Comparison of ENCODE assay signal across 12 mouse cellular contexts in the genomic region with DNA sequence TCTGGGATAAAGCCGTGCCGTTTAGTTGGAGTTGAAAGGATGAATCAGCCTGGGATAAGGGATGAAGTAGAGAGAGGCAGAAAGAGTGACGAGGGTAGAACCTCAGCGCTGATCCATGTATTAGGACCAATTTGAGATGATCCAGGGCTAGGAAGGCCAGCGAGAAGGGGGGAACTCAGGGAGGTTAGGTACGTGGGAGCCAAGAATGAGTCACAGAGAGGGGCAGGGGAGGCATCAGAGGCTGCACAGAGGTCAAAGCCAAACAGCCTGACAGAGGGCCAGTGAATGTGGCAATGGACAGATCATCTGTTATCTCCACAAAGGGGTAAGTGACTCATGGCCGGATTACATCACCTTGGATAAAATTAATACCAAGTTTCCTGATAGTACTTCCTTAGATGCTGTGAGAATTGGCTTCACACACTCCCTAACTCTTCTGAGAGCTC.
DNase-seq lines count a peak whose midpoint lies in the region; ATAC-seq and TF ChIP-seq lines count a peak whose summit lies in the region.
"Had no signal": no experiment of that assay in that cellular context is flagged by ENCODE, and none has a peak within 500 bp of the region (broad histone marks: within the 10 kb centered on the region; RNA-seq: fewer than 3 reads in every experiment).

No protein-coding gene starts in this region.

- no peak for TF ChIP-seq CTCF in kidney, adult 2 months (conservative IDR thresholded peaks at IDR 0.05; ENCODE audit: insufficient read depth, insufficient read length, low read depth, low read length)
- no peak for TF ChIP-seq CTCF in left cerebral cortex, adult 2 months (IDR thresholded peaks at IDR 0.05)

- DNase-seq in kidney, adult 2 months = peak; percentile 20
- DNase-seq in kidney, adult 8-10 months = no peak
- peak; percentile 1 for DNase-seq in 416B (ENCODE audit: low read depth)
- DNase-seq in adrenal gland, postnatal 36 days = peak; percentile 72 to 79
- no peak for DNase-seq in left cerebral cortex, adult 2 months (ENCODE audit: extremely low spot score in 1 of 2, low spot score in 2 of 2)
- DNase-seq: thymus, postnatal 36 days had no signal

- 50% methylated on average over 7 of the region's 7 CpGs for WGBS in kidney, adult 2 months
- 48% methylated on average over 7 of the region's 7 CpGs for WGBS in heart, embryonic 13.5 days

- no peak overlapping the region for H3K4me2 ChIP-seq in heart, embryonic 13.5 days
- H3K4me2 ChIP-seq: intestine, embryonic 15.5 days; midbrain, embryonic 15.5 days had no signal

- intact Hi-C loops in left cerebral cortex, adult 2 months (cut with DNase I) = no loop called here

- H3K9ac ChIP-seq in heart, embryonic 13.5 days = no peak overlapping the region
- H3K9ac ChIP-seq: intestine, embryonic 15.5 days; liver, embryonic 14.5 days; midbrain, embryonic 15.5 days had no signal

- H3K27ac ChIP-seq in kidney, adult 2 months (ENCODE audit: insufficient read depth, low read depth, low read length) = no peak overlapping the region
- 0 out of 2 replicates have a peak overlapping the region, but pooled peaks have one; percentile 13 for H3K27ac ChIP-seq in heart, embryonic 13.5 days (replicated peaks)
- no peak overlapping the region for H3K27ac ChIP-seq in left cerebral cortex, adult 2 months
- H3K27ac ChIP-seq: intestine, embryonic 15.5 days; liver, embryonic 14.5 days; midbrain, embryonic 15.5 days had no signal

- H3K9me3 ChIP-seq in heart, embryonic 13.5 days = no peaks in the 10 kb centered on the region
- H3K9me3 ChIP-seq: intestine, embryonic 15.5 days; midbrain, embryonic 15.5 days had no signal

- no peaks in the 10 kb centered on the region for H3K27me3 ChIP-seq in kidney, adult 2 months (replicated peaks; ENCODE audit: control insufficient read depth, insufficient read depth, low read length)
- no peaks in the 10 kb centered on the region for H3K27me3 ChIP-seq in heart, embryonic 13.5 days (replicated peaks)
- H3K27me3 ChIP-seq: intestine, embryonic 15.5 days; midbrain, embryonic 15.5 days had no signal

- no peaks in the 10 kb centered on the region for H3K36me3 ChIP-seq in kidney, adult 2 months (ENCODE audit: control insufficient read depth, insufficient read depth, low read length)
- no peaks in the 10 kb centered on the region for H3K36me3 ChIP-seq in heart, embryonic 13.5 days
- H3K36me3 ChIP-seq: intestine, embryonic 15.5 days; midbrain, embryonic 15.5 days had no signal

- no peak overlapping the region for H3K4me3 ChIP-seq in kidney, adult 2 months (ENCODE audit: insufficient read depth, low read depth, low read length)
- no peak overlapping the region for H3K4me3 ChIP-seq in heart, embryonic 13.5 days
- H3K4me3 ChIP-seq in left cerebral cortex, adult 2 months = no peak overlapping the region
- H3K4me3 ChIP-seq: intestine, embryonic 15.5 days; midbrain, embryonic 15.5 days had no signal

- H3K4me1 ChIP-seq in kidney, adult 2 months (ENCODE audit: control insufficient read depth, insufficient read depth, low read length) = no peaks in the 10 kb centered on the region
- H3K4me1 ChIP-seq in heart, embryonic 13.5 days = peaks cover 45% of the 10 kb centered on the region

- no peak for ATAC-seq in heart, embryonic 13.5 days (ENCODE audit: extremely low read depth, insufficient number of reproducible peaks, low FRiP score, low TSS enrichment)
- ATAC-seq in monocyte, adult 5-6 weeks (replicated peaks; ENCODE audit: insufficient number of reproducible peaks, low FRiP score, low TSS enrichment, poor library complexity, severe bottlenecking) = no peak
- no peak for ATAC-seq in inflammation-experienced regulatory T-cells, adult 6 months
- ATAC-seq: intestine, embryonic 15.5 days; midbrain, embryonic 15.5 days had no signal

- no peak for TF ChIP-seq POLR2A in kidney, adult 2 months (IDR thresholded peaks at IDR 0.05; ENCODE audit: low read depth, low read length)

Comparison
In these comparisons a context has a peak if more than half of its experiments do, and no peak if none do; other contexts are left out.
1. DNase-seq: peak in kidney, adult 2 months (single experiment), 416B (single experiment) and adrenal gland, postnatal 36 days (2 of 2); none in kidney, adult 8-10 months (0 of 2) and left cerebral cortex, adult 2 months (0 of 2).